In genomic region chr11:88970202-88970732, GRCm38 (mm10) we compare ENCODE assay signal across 8 mouse cellular contexts. TPM values are rescaled to one million over a fixed set of nuclear protein-coding genes. Genes with fewer than 3 reads are reported as not detected.
DNase-seq lines count a peak whose midpoint lies in the region; ATAC-seq and TF ChIP-seq lines count a peak whose summit lies in the region.

Gene Coil, plus strand, starts transcription at chr11:88970252.

- peaks cover 9% of the 10 kb centered on the region for H3K4me1 ChIP-seq in heart, embryonic 13.5 days
- H3K4me1 ChIP-seq in heart, embryonic 11.5 days (ENCODE audit: control insufficient read depth, insufficient read depth, low read length), result peaks cover 5% of the 10 kb centered on the region; the same call in 1 of the 2 replicates
- no peaks in the 10 kb centered on the region; the same call in 1 of the 2 replicates for H3K4me1 ChIP-seq in hindbrain, postnatal 0 days (ENCODE audit: insufficient read depth, low read length)
- H3K4me1 ChIP-seq in midbrain, postnatal 0 days (ENCODE audit: insufficient read depth, low read length), result peaks cover 2% of the 10 kb centered on the region; the same call in 1 of the 2 replicates

- H3K9me3 ChIP-seq in heart, embryonic 13.5 days, result no peaks in the 10 kb centered on the region
- no peaks in the 10 kb centered on the region for H3K9me3 ChIP-seq in heart, embryonic 11.5 days (replicated peaks; ENCODE audit: control insufficient read depth, low read length)
- H3K9me3 ChIP-seq in hindbrain, postnatal 0 days (ENCODE audit: low read length), result no peaks in the 10 kb centered on the region
- no peaks in the 10 kb centered on the region for H3K9me3 ChIP-seq in midbrain, postnatal 0 days (ENCODE audit: low read length)

- no peak within 1 kb of the TSS for H3K4me3 ChIP-seq in heart, embryonic 13.5 days
- no peak within 1 kb of the TSS for H3K4me3 ChIP-seq in heart, embryonic 11.5 days (ENCODE audit: low read depth, low read length)
- H3K4me3 ChIP-seq in hindbrain, postnatal 0 days (ENCODE audit: low read length), result no peak within 1 kb of the TSS
- H3K4me3 ChIP-seq in midbrain, postnatal 0 days (ENCODE audit: low read depth, low read length), result no peak within 1 kb of the TSS

- no peak within 1 kb of the TSS for H3K4me2 ChIP-seq in heart, embryonic 13.5 days
- no peak within 1 kb of the TSS for H3K4me2 ChIP-seq in heart, embryonic 11.5 days
- no peak within 1 kb of the TSS for H3K4me2 ChIP-seq in hindbrain, postnatal 0 days (ENCODE audit: low read depth, low read length)
- H3K4me2 ChIP-seq in midbrain, postnatal 0 days (ENCODE audit: low read depth, low read length, poor library complexity, severe bottlenecking), result no peak within 1 kb of the TSS

- no peaks in the 10 kb centered on the region for H3K36me3 ChIP-seq in heart, embryonic 13.5 days
- no peaks in the 10 kb centered on the region for H3K36me3 ChIP-seq in heart, embryonic 11.5 days (ENCODE audit: control insufficient read depth, insufficient read depth, low read length)
- H3K36me3 ChIP-seq in hindbrain, postnatal 0 days (ENCODE audit: insufficient read depth, low read length), result no peaks in the 10 kb centered on the region
- no peaks in the 10 kb centered on the region for H3K36me3 ChIP-seq in midbrain, postnatal 0 days (ENCODE audit: insufficient read depth, low read length)

- no peaks in the 10 kb centered on the region for H3K27me3 ChIP-seq in heart, embryonic 13.5 days (replicated peaks)
- no peaks in the 10 kb centered on the region for H3K27me3 ChIP-seq in heart, embryonic 11.5 days (ENCODE audit: control insufficient read depth, insufficient read depth, low read length)
- H3K27me3 ChIP-seq in hindbrain, postnatal 0 days (ENCODE audit: insufficient read depth, low read length), result no peaks in the 10 kb centered on the region
- H3K27me3 ChIP-seq in midbrain, postnatal 0 days (ENCODE audit: insufficient read depth, low read length), result no peaks in the 10 kb centered on the region

- WGBS in heart, embryonic 13.5 days, result 26% methylated on average over 2 of the region's 2 CpGs
- 28% methylated on average over 2 of the region's 2 CpGs for WGBS in heart, embryonic 11.5 days (ENCODE audit: insufficient replicate concordance)
- WGBS in hindbrain, postnatal 0 days, result 35% methylated on average over 2 of the region's 2 CpGs
- 40% methylated on average over 2 of the region's 2 CpGs for WGBS in midbrain, postnatal 0 days

- no peak within 1 kb of the TSS for H3K27ac ChIP-seq in heart, embryonic 13.5 days (replicated peaks)
- no peak within 1 kb of the TSS for H3K27ac ChIP-seq in heart, embryonic 11.5 days (ENCODE audit: low read depth, low read length)
- H3K27ac ChIP-seq in hindbrain, postnatal 0 days, result no peak within 1 kb of the TSS
- no peak within 1 kb of the TSS for H3K27ac ChIP-seq in midbrain, postnatal 0 days (ENCODE audit: low read depth, low read length)

- no peak for TF ChIP-seq CTCF in hindbrain, postnatal 0 days (IDR thresholded peaks at IDR 0.05; ENCODE audit: low read depth)
- TF ChIP-seq CTCF in midbrain, postnatal 0 days (IDR thresholded peaks at IDR 0.05), result no peak

- H3K9ac ChIP-seq in heart, embryonic 13.5 days, result no peak within 1 kb of the TSS
- no peak within 1 kb of the TSS for H3K9ac ChIP-seq in heart, embryonic 11.5 days (ENCODE audit: low read depth, low read length)
- H3K9ac ChIP-seq in hindbrain, postnatal 0 days (replicated peaks; ENCODE audit: low read length), result no peak within 1 kb of the TSS
- no peak within 1 kb of the TSS for H3K9ac ChIP-seq in midbrain, postnatal 0 days (replicated peaks; ENCODE audit: low read length, poor library complexity, severe bottlenecking)

- ATAC-seq in heart, embryonic 13.5 days (ENCODE audit: extremely low read depth, insufficient number of reproducible peaks, low FRiP score, low TSS enrichment), result no peak
- no peak; the same call in 1 of the 2 replicates for ATAC-seq in heart, embryonic 11.5 days (replicated peaks; ENCODE audit: insufficient number of reproducible peaks, low FRiP score, low TSS enrichment)
- ATAC-seq in hindbrain, postnatal 0 days, result no peak
- ATAC-seq in midbrain, postnatal 0 days (ENCODE audit: low FRiP score), result no peak
- no peak for ATAC-seq in erythroblast, adult 5-6 weeks (replicated peaks; ENCODE audit: low FRiP score, poor library complexity, severe bottlenecking)

- DNase-seq in urinary bladder, postnatal 4 days (ENCODE audit: low spot score in 2 of 2), result peak; percentile 41 to 72
- no peak for DNase-seq in urinary bladder, postnatal 14 days (ENCODE audit: low spot score)
- DNase-seq in hindbrain, postnatal 0 days (ENCODE audit: low spot score), result peak; percentile 17
- DNase-seq in midbrain, postnatal 0 days (ENCODE audit: low spot score), result no peak
- DNase-seq in gastrocnemius, postnatal 10 days, result no peak

RNA-seq across cellular contexts. Expression of gene Coil, which starts in this region (rescaled TPM):
- 9.9 and 10.1 TPM in 2 replicates for polyA plus RNA-seq in heart, embryonic 13.5 days (2015; fragmentation: Nextera tagmentation; extraction: Ambion mirVana)
- 8.5 and 9.0 TPM in 2 replicates for polyA plus RNA-seq in heart, embryonic 11.5 days (2014; fragmentation: Nextera tagmentation; extraction: Ambion mirVana)
- total RNA-seq in hindbrain, postnatal 0 days (2014; rRNA removed), result 21.7 and 29.0 TPM in 2 replicates
- polyA plus RNA-seq in hindbrain, postnatal 0 days (2015; fragmentation: Nextera tagmentation; extraction: Ambion mirVana), result 22.8 and 24.7 TPM in 2 replicates
- total RNA-seq in midbrain, postnatal 0 days (2014; rRNA removed), result 35.1 and 44.2 TPM in 2 replicates
- polyA plus RNA-seq in midbrain, postnatal 0 days (2015; fragmentation: Nextera tagmentation; extraction: Ambion mirVana), result 26.9 and 28.8 TPM in 2 replicates
- total RNA-seq in erythroblast, adult 5-6 weeks (2015; ENCODE audit: low replicate concordance), result 1.3 and 2.7 TPM in 2 replicates
- total RNA-seq in erythroblast, adult 5-6 weeks (2017; ENCODE audit: low replicate concordance), result 1.3 and 6.3 TPM in 2 replicates
- total RNA-seq in gastrocnemius, postnatal 10 days (2021), result 1 to 10 TPM; 3.9 to 5.7 TPM

Comparison
In these comparisons a context has a peak if more than half of its experiments do, and no peak if none do; other contexts are left out.
1. DNase-seq: peak in urinary bladder, postnatal 4 days (2 of 2) and hindbrain, postnatal 0 days (single experiment); none in urinary bladder, postnatal 14 days (single experiment), midbrain, postnatal 0 days (single experiment) and gastrocnemius, postnatal 10 days (single experiment).